Mouse (Mus musculus) C2C12 (cell line): ENCODE measurements around the gene Prr14l.

Experiments used
- CEBPB ChIP-seq: IDR thresholded peaks from one replicate; pipeline ENCODE4 v1.6.1; 2011; ENCODE audit warnings: low read depth, mild to moderate bottlenecking, control low read depth, moderate library complexity
- CTCF ChIP-seq: IDR thresholded peaks from one replicate; pipeline ENCODE4 v1.5.1; 2011; ENCODE audit not compliant: control insufficient read depth, insufficient read depth, insufficient read length
- MYOD1 ChIP-seq: IDR thresholded peaks from one replicate; pipeline ENCODE4 v1.6.1; 2011; ENCODE audit warnings: low read depth; ENCODE audit not compliant: control insufficient read depth, insufficient read length
- USF1 ChIP-seq: IDR thresholded peaks from one replicate; pipeline ENCODE4 v1.6.1; 2011; ENCODE audit warnings: low read depth, mild to moderate bottlenecking, control low read depth, moderate library complexity

GRCm38 (mm10) chr5:32772361-32772760, 81.7 kb downstream of the Prr14l start:
- TF ChIP-seq USF1, result no peak
- TF ChIP-seq CTCF, result no peak
- no peak for TF ChIP-seq CEBPB
- no peak for TF ChIP-seq MYOD1
